Mouse (Mus musculus): ENCODE measurements around the gene St5. TPM values are rescaled to one million over a fixed set of nuclear protein-coding genes. Genes with fewer than 3 reads are reported as not detected.
A peak's percentile ranks its signal among the peaks of the same experiment; 100 is the strongest.

Gene St5
- polyA plus RNA-seq, 1 experiment from 2014 or later: 20.1 TPM

DNA sequence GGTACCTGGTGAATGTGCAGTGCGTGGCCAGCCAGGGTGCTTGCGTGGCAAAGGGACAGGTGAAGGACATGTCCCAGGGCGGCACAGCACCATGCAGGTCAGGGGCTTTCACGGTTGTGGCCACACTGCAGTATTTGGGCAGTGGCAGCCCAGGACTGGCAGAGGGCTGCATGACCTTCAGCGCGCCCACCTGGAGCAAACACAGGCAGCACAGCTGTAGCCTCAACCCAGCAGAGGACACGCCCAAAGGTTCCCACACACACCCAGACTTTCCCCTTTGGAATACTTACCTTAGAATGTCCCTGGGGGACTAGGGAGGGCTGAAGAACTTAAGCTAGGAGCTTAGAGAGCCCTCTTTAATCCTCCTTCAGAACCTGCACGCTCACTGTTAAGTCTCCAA lies 19.7 kb upstream of the St5 start:
- no peaks in the 10 kb centered on the region for H3K4me1 ChIP-seq (replicated peaks)
- WGBS (ENCODE audit: insufficient replicate concordance): 81% methylated on average over 8 of the region's 8 CpGs

GRCm38 (mm10) chr7:109722618-109723017 lies 19.2 kb upstream of the St5 start:
- H3K4me3 ChIP-seq (replicated peaks): no peak overlapping the region
- no peaks in the 10 kb centered on the region for H3K27me3 ChIP-seq
- 80% methylated on average over 2 of the region's 2 CpGs for WGBS (ENCODE audit: insufficient replicate concordance)
- no peaks in the 10 kb centered on the region for H3K36me3 ChIP-seq (replicated peaks)
- H3K27ac ChIP-seq (replicated peaks): no peak overlapping the region
- H3K9ac ChIP-seq: no peak overlapping the region
- 0 out of 2 replicates have a peak, but pooled peaks cover 3% of the 10 kb centered on the region for H3K9me3 ChIP-seq (replicated peaks)
- no peaks in the 10 kb centered on the region for H3K4me1 ChIP-seq (replicated peaks)
- no peak for ATAC-seq (ENCODE audit: insufficient read depth)
- H3K4me2 ChIP-seq: no peak overlapping the region

More for the DNA sequence above, 19.7 kb upstream of the St5 start:
- no peak overlapping the region for H3K4me2 ChIP-seq
- no peak overlapping the region for H3K9ac ChIP-seq
- H3K27ac ChIP-seq (replicated peaks): no peak overlapping the region
- no peak overlapping the region for H3K4me3 ChIP-seq (replicated peaks)
- 0 out of 2 replicates have a peak, but pooled peaks cover 3% of the 10 kb centered on the region for H3K9me3 ChIP-seq (replicated peaks)
- no peaks in the 10 kb centered on the region for H3K27me3 ChIP-seq
- no peak for ATAC-seq (ENCODE audit: insufficient read depth)
- H3K36me3 ChIP-seq (replicated peaks): no peaks in the 10 kb centered on the region

GRCm38 (mm10) chr7:109719286-109719685 lies 15.9 kb upstream of the St5 start:
- Histone ChIP-seq H3K27me3 (no peaks in the 10 kb centered on the region), H3K9me3 (replicated peaks) (0 out of 2 replicates have a peak, but pooled peaks cover 3% of the 10 kb centered on the region), H3K4me3 (replicated peaks) (no peak overlapping the region), H3K4me2 (no peak overlapping the region), H3K27ac (replicated peaks) (no peak overlapping the region), H3K36me3 (replicated peaks) (no peaks in the 10 kb centered on the region), H3K9ac (no peak overlapping the region), H3K4me1 (replicated peaks) (no peaks in the 10 kb centered on the region)
- WGBS (ENCODE audit: insufficient replicate concordance): 57% methylated on average over 9 of the region's 9 CpGs
- no peak for ATAC-seq (ENCODE audit: insufficient read depth)

- Histone ChIP-seq H3K27ac (replicated peaks) (no peak overlapping the region), H3K4me2 (no peak overlapping the region), H3K36me3 (replicated peaks) (peaks cover 42% of the 10 kb centered on the region), H3K9me3 (replicated peaks) (no peaks in the 10 kb centered on the region), H3K9ac (no peak overlapping the region), H3K4me1 (replicated peaks) (no peaks in the 10 kb centered on the region), H3K27me3 (no peaks in the 10 kb centered on the region), H3K4me3 (replicated peaks) (no peak overlapping the region)
- no peak for ATAC-seq (ENCODE audit: insufficient read depth)
- 64% methylated on average over 2 of the region's 2 CpGs for WGBS (ENCODE audit: insufficient replicate concordance)
Measured at GRCm38 (mm10) chr7:109713434-109713982, 10.1 kb upstream of the St5 start.

DNA sequence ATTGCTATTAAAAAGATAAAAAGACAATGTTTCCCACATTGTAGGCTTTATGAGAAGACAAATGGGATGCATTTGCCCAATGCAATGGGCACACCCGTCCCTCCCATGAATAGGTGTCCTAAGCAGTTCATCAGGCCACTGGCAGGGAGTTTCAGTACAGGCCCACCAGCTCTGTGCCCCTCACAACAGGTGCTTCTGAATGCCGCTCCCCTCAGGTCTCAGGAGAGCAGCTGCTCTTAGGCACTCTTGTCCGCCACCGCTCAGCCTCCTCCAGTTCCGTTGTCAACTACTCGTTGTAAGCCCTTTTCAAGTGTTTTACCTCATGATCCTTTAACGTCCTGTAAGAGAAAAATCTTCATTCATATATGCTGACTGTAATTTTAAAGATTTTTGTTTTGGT lies 8.8 kb upstream of the St5 start:
- no peaks in the 10 kb centered on the region for H3K27me3 ChIP-seq
- H3K27ac ChIP-seq (replicated peaks): no peak overlapping the region
- WGBS (ENCODE audit: insufficient replicate concordance): 88% methylated on average over 7 of the region's 7 CpGs
- ATAC-seq (ENCODE audit: insufficient read depth): no peak
- H3K9me3 ChIP-seq (replicated peaks): no peaks in the 10 kb centered on the region
- H3K9ac ChIP-seq: no peak overlapping the region
- no peak overlapping the region for H3K4me2 ChIP-seq
- no peak overlapping the region for H3K4me3 ChIP-seq (replicated peaks)
- H3K36me3 ChIP-seq (replicated peaks): peaks cover 55% of the 10 kb centered on the region
- H3K4me1 ChIP-seq (replicated peaks): peaks cover 7% of the 10 kb centered on the region; the same call in 1 of the 2 replicates

DNA sequence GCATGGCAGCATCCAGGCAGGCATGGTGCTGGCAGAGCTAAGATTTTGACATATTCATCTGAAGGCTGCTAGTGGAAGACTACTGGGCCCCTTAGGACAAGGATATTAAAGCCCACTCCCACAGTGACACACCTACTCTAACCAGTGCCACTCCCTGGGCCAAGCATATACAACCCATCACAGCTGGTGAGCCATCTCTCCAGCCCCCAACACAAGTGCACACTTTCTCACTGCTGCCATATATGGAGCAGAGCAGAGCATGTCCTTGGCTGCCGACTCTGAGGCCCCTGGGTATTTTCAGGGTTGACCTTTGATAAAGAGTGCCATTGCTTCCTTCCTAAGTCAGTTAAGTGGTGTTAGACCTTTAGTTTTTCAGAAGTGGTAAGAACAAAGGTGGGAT lies 6.7 kb upstream of the St5 start:
- Histone ChIP-seq H3K27me3 (no peaks in the 10 kb centered on the region), H3K36me3 (replicated peaks) (peaks cover 56% of the 10 kb centered on the region), H3K27ac (replicated peaks) (no peak overlapping the region), H3K9ac (no peak overlapping the region), H3K4me2 (no peak overlapping the region), H3K4me1 (replicated peaks) (peaks cover 15% of the 10 kb centered on the region; the same call in 1 of the 2 replicates), H3K4me3 (replicated peaks) (no peak overlapping the region), H3K9me3 (replicated peaks) (no peaks in the 10 kb centered on the region)
- 58% methylated on average over 1 of the region's 1 CpGs for WGBS (ENCODE audit: insufficient replicate concordance)
- ATAC-seq (ENCODE audit: insufficient read depth): no peak

DNA sequence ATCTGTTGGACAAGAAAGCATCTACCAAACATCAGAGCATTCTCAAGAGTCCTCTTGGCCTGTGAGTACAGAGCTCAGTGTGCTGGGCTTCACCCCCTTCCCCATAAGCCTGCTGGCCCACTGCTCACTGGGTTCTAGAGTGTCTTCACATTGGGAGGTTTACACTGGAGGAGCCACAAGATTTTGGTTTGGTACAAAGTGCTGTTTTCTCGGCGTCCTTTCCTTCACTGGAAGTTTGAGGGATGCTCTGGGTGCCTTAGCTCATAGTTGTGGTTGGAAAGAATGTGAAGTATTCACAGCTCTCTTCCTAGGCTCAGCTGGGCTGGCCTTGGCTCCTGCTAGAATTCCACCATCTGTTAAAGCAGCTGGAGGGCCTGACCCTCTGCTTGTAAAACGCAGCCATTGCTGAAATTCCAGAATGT lies 5.6 kb upstream of the St5 start:
- Histone ChIP-seq H3K9me3 (replicated peaks) (no peaks in the 10 kb centered on the region), H3K4me1 (replicated peaks) (peaks cover 24% of the 10 kb centered on the region), H3K9ac (no peak overlapping the region), H3K4me2 (no peak overlapping the region), H3K27ac (replicated peaks) (no peak overlapping the region), H3K27me3 (no peaks in the 10 kb centered on the region), H3K36me3 (replicated peaks) (peaks cover 56% of the 10 kb centered on the region), H3K4me3 (replicated peaks) (no peak overlapping the region)
- 71% methylated on average over 3 of the region's 3 CpGs for WGBS (ENCODE audit: insufficient replicate concordance)
- no peak for ATAC-seq (ENCODE audit: insufficient read depth)

GRCm38 (mm10) chr7:109707023-109707785 lies 3.8 kb upstream of the St5 start:
- no peak for ATAC-seq (ENCODE audit: insufficient read depth)
- peaks cover 49% of the 10 kb centered on the region for H3K36me3 ChIP-seq (replicated peaks)

GRCm38 (mm10) chr7:109704461-109704860 lies 1.1 kb upstream of the St5 start:
- H3K9ac ChIP-seq: peak overlapping the region; percentile 76
- ATAC-seq (ENCODE audit: insufficient read depth): no peak
- peaks cover 22% of the 10 kb centered on the region for H3K36me3 ChIP-seq (replicated peaks)
- 35% methylated on average over 3 of the region's 3 CpGs for WGBS (ENCODE audit: insufficient replicate concordance)
- H3K4me1 ChIP-seq (replicated peaks): peaks cover 38% of the 10 kb centered on the region
- peak overlapping the region; percentile 90 for H3K4me2 ChIP-seq
- H3K27me3 ChIP-seq: peaks cover 8% of the 10 kb centered on the region
- H3K9me3 ChIP-seq (replicated peaks): no peaks in the 10 kb centered on the region
- no peak overlapping the region for H3K27ac ChIP-seq (replicated peaks)
- H3K4me3 ChIP-seq (replicated peaks): peak overlapping the region; percentile 68

More at GRCm38 (mm10) chr7:109707023-109707785, 3.8 kb upstream of the St5 start:
- Histone ChIP-seq H3K4me2 (no peak overlapping the region), H3K9me3 (replicated peaks) (no peaks in the 10 kb centered on the region), H3K4me3 (replicated peaks) (no peak overlapping the region), H3K27ac (replicated peaks) (no peak overlapping the region), H3K4me1 (replicated peaks) (peaks cover 38% of the 10 kb centered on the region), H3K9ac (no peak overlapping the region), H3K27me3 (peaks cover 8% of the 10 kb centered on the region)
- WGBS (ENCODE audit: insufficient replicate concordance): 28% methylated on average over 4 of the region's 4 CpGs

DNA sequence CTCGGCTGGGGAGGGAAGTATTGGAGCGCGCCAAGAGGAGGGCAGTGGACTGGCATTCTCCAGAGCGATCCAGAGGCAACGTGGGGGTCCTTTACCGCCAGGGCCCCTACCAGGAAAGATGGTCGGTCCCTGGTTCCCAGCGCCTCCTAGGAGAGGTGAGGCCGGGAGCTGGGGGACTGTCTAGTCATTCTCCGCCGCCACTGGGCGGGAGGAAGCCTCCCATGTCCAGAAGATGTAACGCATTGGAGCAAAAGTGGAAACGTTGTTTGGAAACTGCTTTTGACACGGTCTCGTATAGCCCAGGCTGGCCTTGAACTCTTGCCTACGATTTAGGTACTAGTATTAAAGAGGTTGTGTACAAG lies 592 bp upstream of the St5 start:
- peak; percentile 55 for ATAC-seq (ENCODE audit: insufficient read depth)
- H3K36me3 ChIP-seq (replicated peaks): peaks cover 18% of the 10 kb centered on the region
- WGBS (ENCODE audit: insufficient replicate concordance): 2% methylated on average over 17 of the region's 17 CpGs

DNA sequence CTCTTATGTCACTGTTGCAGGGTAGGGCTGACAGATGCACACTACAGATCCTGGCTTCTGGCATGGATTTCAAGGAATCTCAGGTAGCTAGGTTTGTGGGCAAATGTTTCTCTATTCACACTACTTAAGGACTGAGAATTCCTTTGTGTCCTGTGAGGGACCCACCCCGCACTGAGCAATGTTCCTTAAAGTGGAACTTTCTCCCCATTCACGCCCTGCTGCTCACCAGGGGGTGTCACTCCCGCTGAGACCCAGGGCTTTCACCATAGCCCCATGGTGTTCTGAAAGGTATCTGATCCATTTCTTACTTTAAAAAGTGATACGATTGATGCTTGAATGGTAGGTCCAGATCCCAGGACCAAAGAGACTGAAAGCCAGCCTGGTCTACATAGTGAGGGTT lies 684 bp downstream of the St5 start:
- H3K4me2 ChIP-seq: peak overlapping the region; percentile 90
- H3K36me3 ChIP-seq (replicated peaks): peaks cover 5% of the 10 kb centered on the region; the same call in 1 of the 2 replicates
- H3K4me3 ChIP-seq (replicated peaks): no peak overlapping the region
- 60% methylated on average over 4 of the region's 4 CpGs for WGBS (ENCODE audit: insufficient replicate concordance)
- H3K9ac ChIP-seq: no peak overlapping the region
- no peak for ATAC-seq (ENCODE audit: insufficient read depth)
- H3K4me1 ChIP-seq (replicated peaks): peaks cover 36% of the 10 kb centered on the region
- H3K27ac ChIP-seq (replicated peaks): no peak overlapping the region
- H3K9me3 ChIP-seq (replicated peaks): no peaks in the 10 kb centered on the region
- H3K27me3 ChIP-seq: peaks cover 8% of the 10 kb centered on the region

More for the DNA sequence above, 592 bp upstream of the St5 start:
- Histone ChIP-seq H3K4me2 (peak overlapping the region; percentile 90), H3K27ac (replicated peaks) (peak overlapping the region; percentile 71), H3K27me3 (peaks cover 8% of the 10 kb centered on the region), H3K4me1 (replicated peaks) (peaks cover 38% of the 10 kb centered on the region), H3K9ac (peak overlapping the region; percentile 76), H3K4me3 (replicated peaks) (peak overlapping the region; percentile 68), H3K9me3 (replicated peaks) (no peaks in the 10 kb centered on the region)
